Mouse (Mus musculus) liver, embryonic 15.5 days (tissue): ENCODE measurements at regions not wholly inside any gene's neighbourhood (a gene's known extent, or its start where the extent isn't known, plus 50 kb on each side); places are given as distances from the start of the nearest gene placed in this dataset.
"Not testable (repeated sequence)": the region's sequence is repeated elsewhere in the genome, so short reads cannot be mapped to it uniquely, and the experiment has no call there.

Experiments
- ATAC-seq: fragments of 200-750 bp; cut with Nextera tagmentation; 2 replicates; pipeline ENCODE4 v1.8.0; 2017; ENCODE audit warnings: moderate number of reproducible peaks, mild to moderate bottlenecking, moderate library complexity; ENCODE audit not compliant: insufficient read depth
- H3K27ac ChIP-seq: fragments of 300-500 bp; sonication (generic); replicated peaks from 2 replicates; pipeline ENCODE4 v1.5.1; 2015; ENCODE audit warnings: mild to moderate bottlenecking, inconsistent platforms
- H3K27me3 ChIP-seq: fragments of 300-500 bp; sonication (generic); 2 replicates; pipeline ENCODE4 v1.6.1; 2015; ENCODE audit warnings: mild to moderate bottlenecking, inconsistent platforms
- H3K36me3 ChIP-seq: fragments of 300-500 bp; sonication (generic); replicated peaks from 2 replicates; pipeline ENCODE4 v1.6.1; 2015; ENCODE audit warnings: moderate library complexity, mild to moderate bottlenecking, inconsistent platforms
- H3K4me1 ChIP-seq: fragments of 300-500 bp; sonication (generic); replicated peaks from 2 replicates; pipeline ENCODE4 v1.6.1; 2015; ENCODE audit warnings: inconsistent platforms
- H3K4me2 ChIP-seq: fragments of 300-500 bp; sonication (generic); 2 replicates; pipeline ENCODE4 v1.6.1; 2015; ENCODE audit warnings: moderate library complexity, mild to moderate bottlenecking, inconsistent platforms
- H3K4me3 ChIP-seq: fragments of 300-500 bp; sonication (generic); replicated peaks from 2 replicates; pipeline ENCODE4 v1.5.1; 2015; ENCODE audit warnings: mild to moderate bottlenecking, inconsistent platforms
- H3K9ac ChIP-seq: fragments of 300-500 bp; sonication (generic); 2 replicates; pipeline ENCODE4 v1.6.1; 2015; ENCODE audit warnings: moderate library complexity, mild to moderate bottlenecking, inconsistent platforms
- H3K9me3 ChIP-seq: fragments of 300-500 bp; sonication (generic); replicated peaks from 2 replicates; pipeline ENCODE4 v1.6.1; 2016; ENCODE audit warnings: inconsistent platforms
- WGBS: fragments of 180-500 bp; shearing (Covaris S2); methylation state at CpG from one replicate; pipeline ENCODE4 v1.1.7; 2015; ENCODE audit warnings: mixed read lengths; ENCODE audit not compliant: insufficient replicate concordance; 5-methylcytosine and 5-hydroxymethylcytosine counted together

DNA sequence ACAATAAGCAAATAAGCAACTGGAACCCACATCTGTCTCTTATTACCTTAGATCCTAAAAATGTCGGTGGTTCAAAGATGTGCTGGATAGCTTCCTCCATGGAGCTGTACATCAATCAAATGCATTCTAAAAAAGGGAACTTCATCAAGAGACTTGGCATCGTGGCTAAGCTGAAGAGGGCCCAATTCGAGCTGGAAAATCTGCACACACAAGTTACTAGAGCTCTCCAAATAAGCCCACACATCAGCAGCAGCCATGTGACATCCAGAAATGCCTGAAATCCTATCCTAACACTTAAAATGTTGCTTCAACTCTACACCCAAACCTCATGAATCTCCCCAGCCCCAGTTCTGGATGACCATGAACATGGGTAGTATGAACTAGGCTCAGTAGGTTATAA is 729.5 kb upstream of the Pkdcc start:
- Histone ChIP-seq H3K27me3 (no peaks in the 10 kb centered on the region), H3K36me3 (no peaks in the 10 kb centered on the region), H3K9me3 (no peaks in the 10 kb centered on the region), H3K9ac (no peak overlapping the region), H3K4me1 (no peaks in the 10 kb centered on the region), H3K27ac (no peak overlapping the region), H3K4me3 (no peak overlapping the region), H3K4me2 (no peak overlapping the region)
- ATAC-seq: no peak
- 24% methylated on average over 3 of the region's 3 CpGs for WGBS

DNA sequence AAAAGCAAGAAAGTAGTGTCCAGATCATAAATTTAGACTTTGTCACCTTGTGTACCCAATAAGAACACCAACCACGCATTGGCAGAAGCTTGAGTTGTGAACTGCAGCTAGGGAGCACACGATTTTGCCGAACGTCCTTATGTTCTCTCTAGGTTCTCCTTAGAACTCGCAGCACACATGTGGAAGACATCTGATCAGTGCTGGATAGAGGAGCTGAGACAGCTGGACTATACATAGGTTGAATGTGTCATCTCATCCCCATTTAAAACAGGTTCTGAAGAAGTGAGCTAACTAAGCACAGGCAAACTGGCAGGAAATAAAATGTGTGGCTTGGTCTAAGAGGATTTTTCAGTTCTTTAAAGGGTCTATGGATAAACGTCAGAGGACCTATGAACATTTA is 730.5 kb upstream of the Pkdcc start:
- 66% methylated on average over 6 of the region's 6 CpGs for WGBS
- Histone ChIP-seq H3K4me1 (no peaks in the 10 kb centered on the region), H3K9ac (no peak overlapping the region), H3K36me3 (no peaks in the 10 kb centered on the region), H3K9me3 (no peaks in the 10 kb centered on the region), H3K4me3 (no peak overlapping the region), H3K27me3 (no peaks in the 10 kb centered on the region), H3K4me2 (no peak overlapping the region), H3K27ac (no peak overlapping the region)
- no peak for ATAC-seq

DNA sequence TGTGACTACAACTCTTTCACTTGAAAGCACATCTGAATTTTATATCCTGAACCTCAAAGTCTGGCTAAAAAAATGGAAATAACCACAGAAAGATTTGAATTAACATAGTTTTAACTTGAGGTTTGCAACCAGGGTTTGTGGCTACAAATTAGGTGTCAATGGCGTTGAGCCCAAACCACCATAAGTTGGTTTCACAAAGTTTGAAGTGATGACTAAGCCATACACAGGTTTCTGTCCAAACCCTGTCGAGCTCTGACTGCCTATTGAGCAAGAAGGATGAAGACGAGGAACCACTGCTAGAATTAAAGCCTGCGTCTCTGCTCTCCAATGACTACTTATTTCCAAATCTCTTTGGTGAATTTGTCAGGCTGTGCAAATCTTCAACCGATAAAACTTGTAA is 719.8 kb upstream of the Slc8a1 start:
- no peak for ATAC-seq
- 37% methylated on average over 5 of the region's 5 CpGs for WGBS
- Histone ChIP-seq H3K4me3 (no peak overlapping the region), H3K9me3 (no peaks in the 10 kb centered on the region), H3K36me3 (no peaks in the 10 kb centered on the region), H3K4me1 (no peaks in the 10 kb centered on the region), H3K4me2 (no peak overlapping the region), H3K27ac (no peak overlapping the region), H3K27me3 (no peaks in the 10 kb centered on the region), H3K9ac (no peak overlapping the region)

DNA sequence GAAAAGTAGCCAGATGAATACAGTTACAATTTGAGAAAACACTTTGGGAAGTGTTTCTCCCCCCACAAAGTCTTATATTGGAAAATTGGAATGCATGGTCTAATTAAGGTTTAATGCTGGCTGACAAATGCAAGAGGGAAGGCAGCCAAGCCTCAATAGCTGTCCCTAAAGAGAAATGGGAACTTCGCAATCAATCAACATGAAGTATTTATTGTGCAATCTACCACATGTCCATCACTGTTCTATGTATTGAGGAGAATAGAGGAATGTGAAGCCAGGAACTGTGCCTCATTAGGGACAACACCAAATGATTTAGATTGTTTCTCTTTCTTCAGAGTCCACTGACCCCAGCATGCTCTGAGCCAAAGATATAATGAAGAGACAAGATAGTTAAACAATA is 715.7 kb upstream of the Slc8a1 start:
- H3K9ac ChIP-seq: no peak overlapping the region
- no peaks in the 10 kb centered on the region for H3K36me3 ChIP-seq
- H3K27me3 ChIP-seq: no peaks in the 10 kb centered on the region
- H3K4me2 ChIP-seq: no peak overlapping the region
- H3K9me3 ChIP-seq: no peaks in the 10 kb centered on the region
- no peak for ATAC-seq
- no peaks in the 10 kb centered on the region for H3K4me1 ChIP-seq
- WGBS: 35% methylated on average over 1 of the region's 1 CpGs
- no peak overlapping the region for H3K4me3 ChIP-seq
- H3K27ac ChIP-seq: no peak overlapping the region

DNA sequence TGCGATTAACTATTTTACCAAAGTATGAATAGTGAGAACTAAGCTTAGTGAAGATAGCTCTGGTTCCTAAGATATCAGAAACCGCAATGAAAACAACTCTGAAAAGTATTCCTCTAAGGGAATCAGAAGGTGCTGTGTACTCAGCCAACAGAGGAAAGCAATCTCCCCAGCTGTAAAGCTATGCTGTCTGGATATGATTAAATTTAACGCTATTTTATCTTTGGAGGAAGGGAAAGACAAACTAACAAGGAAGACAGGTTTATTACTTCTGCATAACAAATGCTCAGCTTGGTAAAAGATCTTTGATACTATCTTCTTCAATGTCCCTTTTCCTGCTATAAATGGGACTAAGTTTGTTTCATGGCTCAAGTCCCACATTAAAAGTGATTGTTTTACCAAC is 700.9 kb upstream of the Slc8a1 start:
- Histone ChIP-seq H3K27ac (no peak overlapping the region), H3K4me3 (no peak overlapping the region), H3K27me3 (no peaks in the 10 kb centered on the region), H3K4me1 (no peaks in the 10 kb centered on the region), H3K4me2 (no peak overlapping the region), H3K9ac (no peak overlapping the region), H3K9me3 (no peaks in the 10 kb centered on the region), H3K36me3 (no peaks in the 10 kb centered on the region)
- ATAC-seq: no peak
- WGBS: 56% methylated on average over 3 of the region's 3 CpGs

DNA sequence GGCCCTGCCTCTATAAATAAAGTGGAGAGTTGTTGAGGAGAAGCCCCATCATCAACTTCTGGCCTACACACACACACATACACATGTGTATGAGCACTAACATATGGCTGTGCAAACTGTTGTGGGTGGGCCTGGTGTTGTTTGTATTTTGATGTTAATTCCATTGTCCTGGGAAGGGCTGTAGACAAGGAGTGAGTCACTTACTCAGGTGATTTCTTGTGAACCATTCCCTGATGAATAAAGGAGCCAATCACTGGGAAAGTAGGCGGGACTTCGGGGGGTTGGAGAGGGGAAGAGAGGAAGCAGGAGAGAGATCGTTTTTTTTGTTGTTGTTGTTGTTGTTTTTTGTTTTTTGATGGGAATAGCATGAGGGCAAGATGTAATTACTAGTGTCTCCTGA is 699.0 kb upstream of the Slc8a1 start:
- H3K9me3 ChIP-seq: no peaks in the 10 kb centered on the region
- no peak overlapping the region for H3K4me2 ChIP-seq
- no peak overlapping the region for H3K9ac ChIP-seq
- ATAC-seq: no peak
- no peak overlapping the region for H3K27ac ChIP-seq
- no peak overlapping the region for H3K4me3 ChIP-seq
- no peaks in the 10 kb centered on the region for H3K4me1 ChIP-seq
- no peaks in the 10 kb centered on the region for H3K27me3 ChIP-seq
- WGBS: 57% methylated on average over 3 of the region's 3 CpGs
- H3K36me3 ChIP-seq: no peaks in the 10 kb centered on the region

DNA sequence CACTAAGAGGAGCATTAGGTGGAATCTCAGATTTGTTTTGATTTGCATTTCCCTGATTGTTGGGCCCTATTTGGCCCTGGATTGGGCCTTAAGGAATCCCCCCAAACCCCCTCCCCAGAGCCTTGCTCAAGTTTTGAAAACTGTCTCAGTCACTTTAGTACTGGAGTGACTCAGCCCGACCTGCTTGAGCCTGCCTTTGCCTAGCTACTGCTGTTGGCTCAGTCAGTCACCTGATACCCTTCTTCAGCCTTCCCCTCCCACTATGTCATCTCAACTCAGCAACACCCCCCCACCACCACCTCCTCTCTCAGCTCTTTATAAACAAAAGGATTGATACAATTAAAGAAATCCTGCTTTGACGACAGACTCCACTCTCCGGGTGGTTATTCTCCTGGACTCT is 694.5 kb upstream of the Slc8a1 start:
- no peak for ATAC-seq
- no peaks in the 10 kb centered on the region for H3K9me3 ChIP-seq
- H3K4me3 ChIP-seq: no peak overlapping the region
- H3K4me2 ChIP-seq: no peak overlapping the region
- H3K36me3 ChIP-seq: no peaks in the 10 kb centered on the region
- no peak overlapping the region for H3K27ac ChIP-seq
- WGBS: 57% methylated on average over 3 of the region's 3 CpGs
- no peaks in the 10 kb centered on the region for H3K27me3 ChIP-seq
- H3K4me1 ChIP-seq: no peaks in the 10 kb centered on the region
- no peak overlapping the region for H3K9ac ChIP-seq

DNA sequence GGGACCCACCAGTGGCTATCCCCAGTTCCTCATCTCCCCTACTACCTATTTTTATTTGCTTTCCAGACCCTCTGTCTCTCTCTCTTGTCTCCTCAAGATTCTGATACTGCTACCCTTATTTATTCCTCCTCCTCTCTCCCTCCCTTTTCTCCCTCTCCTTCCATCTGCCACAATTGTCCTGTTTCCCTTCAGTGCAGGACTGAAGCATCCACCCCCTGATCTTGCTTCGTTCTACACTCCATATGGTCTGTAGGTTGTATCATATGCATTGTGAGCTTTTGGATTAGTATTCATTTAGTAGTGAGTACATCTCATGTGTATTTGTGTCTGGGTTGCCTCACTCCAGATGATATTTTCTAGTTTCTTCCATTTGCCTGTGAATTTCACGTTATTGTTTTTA is 670.1 kb upstream of the Slc8a1 start:
- no peaks in the 10 kb centered on the region for H3K27me3 ChIP-seq
- 59% methylated on average over 2 of the region's 2 CpGs for WGBS
- H3K9ac ChIP-seq: no peak overlapping the region
- no peak for ATAC-seq
- no peaks in the 10 kb centered on the region for H3K9me3 ChIP-seq
- no peak overlapping the region for H3K4me3 ChIP-seq
- H3K36me3 ChIP-seq: no peaks in the 10 kb centered on the region
- H3K4me1 ChIP-seq: no peaks in the 10 kb centered on the region
- no peak overlapping the region for H3K27ac ChIP-seq
- no peak overlapping the region for H3K4me2 ChIP-seq

DNA sequence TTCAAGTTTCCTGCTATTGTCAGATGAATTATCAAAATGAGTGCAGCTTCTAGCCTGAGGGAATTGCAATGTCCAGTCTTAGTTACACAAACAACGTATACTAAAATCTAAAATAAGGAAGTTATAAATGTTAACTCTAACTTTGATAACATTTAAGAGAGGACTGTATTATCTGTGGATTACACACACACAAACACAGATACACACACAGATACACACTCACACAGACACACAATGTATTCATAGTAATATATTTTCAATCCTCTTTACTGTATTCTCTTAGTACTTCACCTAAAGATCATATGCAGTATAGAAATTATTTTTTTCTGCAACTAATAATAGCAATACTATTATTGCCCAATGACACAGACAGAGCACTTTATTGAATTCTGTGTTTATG is 661.2 kb upstream of the Slc8a1 start:
- 41% methylated on average over 1 of the region's 1 CpGs for WGBS
- H3K4me2 ChIP-seq: no peak overlapping the region
- H3K4me1 ChIP-seq: no peaks in the 10 kb centered on the region
- no peak overlapping the region for H3K27ac ChIP-seq
- no peaks in the 10 kb centered on the region for H3K36me3 ChIP-seq
- no peak overlapping the region for H3K9ac ChIP-seq
- ATAC-seq: no peak
- H3K27me3 ChIP-seq: no peaks in the 10 kb centered on the region
- no peaks in the 10 kb centered on the region for H3K9me3 ChIP-seq
- H3K4me3 ChIP-seq: no peak overlapping the region

DNA sequence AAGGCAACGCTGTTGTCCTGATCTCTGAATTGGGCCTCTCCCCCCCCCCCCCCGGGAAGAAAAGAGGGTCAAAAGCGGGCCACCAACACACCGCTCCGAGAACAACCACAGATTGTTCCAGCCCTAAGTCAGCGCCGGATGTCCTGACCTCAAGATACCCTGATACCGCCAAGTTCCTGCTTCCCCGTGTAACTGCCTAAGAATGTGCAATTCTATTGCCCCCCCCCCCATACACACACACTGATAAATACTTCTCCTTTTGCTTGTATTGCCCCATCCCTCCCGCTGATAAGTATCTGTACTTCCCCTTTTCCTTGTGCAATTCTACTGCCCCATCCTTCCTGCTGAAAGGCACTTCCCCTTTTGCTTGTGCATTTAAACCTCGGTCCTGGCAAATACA is 641.2 kb upstream of the Slc8a1 start:
- not testable (repeated sequence) for H3K4me1 ChIP-seq, H3K27me3 ChIP-seq, H3K4me3 ChIP-seq, ATAC-seq, H3K27ac ChIP-seq, H3K36me3 ChIP-seq, H3K9me3 ChIP-seq, H3K4me2 ChIP-seq, H3K9ac ChIP-seq
- 33% methylated on average over 10 of the region's 11 CpGs for WGBS

DNA sequence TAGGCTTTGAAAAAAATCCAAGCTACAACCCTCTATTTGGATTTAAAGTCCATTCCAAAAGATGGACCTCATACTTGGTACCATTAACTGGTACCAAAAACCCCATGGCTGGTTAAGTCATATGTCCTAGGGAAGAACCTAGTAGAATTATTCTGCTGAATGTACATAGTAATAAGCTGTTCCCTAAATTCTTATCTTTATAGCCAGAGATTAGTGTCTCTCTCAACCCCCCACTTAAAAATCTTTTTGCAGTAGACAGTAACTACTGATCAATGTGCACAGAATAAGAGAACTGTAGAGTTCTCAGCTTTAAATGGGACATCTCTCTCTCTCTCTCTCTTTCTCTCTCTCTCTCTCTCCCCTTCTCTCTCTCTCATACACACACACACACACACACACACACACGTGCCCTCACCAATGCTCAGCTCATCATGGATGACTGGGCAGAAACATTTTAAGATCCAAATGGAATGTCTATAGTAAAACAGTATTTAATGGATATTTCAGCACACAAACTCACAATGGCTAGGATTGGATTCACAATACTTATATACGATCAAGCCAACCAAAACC is 640.2 kb upstream of the Slc8a1 start:
- Histone ChIP-seq H3K36me3 (no peaks in the 10 kb centered on the region), H3K4me2 (no peak overlapping the region), H3K9ac (no peak overlapping the region), H3K27me3 (no peaks in the 10 kb centered on the region), H3K4me3 (no peak overlapping the region), H3K27ac (no peak overlapping the region), H3K9me3 (no peaks in the 10 kb centered on the region), H3K4me1 (no peaks in the 10 kb centered on the region)
- ATAC-seq: no peak
- WGBS: 54% methylated on average over 2 of the region's 2 CpGs

DNA sequence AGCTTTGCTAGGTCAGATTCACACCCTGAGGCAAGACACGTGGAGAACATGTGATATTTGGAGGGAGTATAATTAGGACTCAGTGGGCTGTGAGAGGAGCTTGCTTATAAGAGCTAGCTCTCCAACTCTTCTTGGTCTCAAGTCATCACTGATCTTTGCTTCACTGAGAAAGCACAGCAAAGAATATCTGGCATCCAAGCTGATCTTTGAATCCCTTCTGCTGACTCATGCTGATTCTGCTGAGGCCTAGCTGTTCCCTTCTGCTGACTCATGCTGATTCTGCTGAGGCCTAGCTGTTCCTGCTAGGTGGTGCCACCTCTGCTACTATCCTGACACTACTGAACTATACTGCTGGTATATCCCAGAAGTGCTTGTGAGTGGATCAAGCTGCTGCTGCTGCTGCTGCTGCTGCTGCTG is 639.0 kb upstream of the Slc8a1 start:
- no peak overlapping the region for H3K9ac ChIP-seq
- 55% methylated on average over 1 of the region's 1 CpGs for WGBS
- H3K9me3 ChIP-seq: no peaks in the 10 kb centered on the region
- H3K4me1 ChIP-seq: no peaks in the 10 kb centered on the region
- H3K36me3 ChIP-seq: no peaks in the 10 kb centered on the region
- H3K27me3 ChIP-seq: no peaks in the 10 kb centered on the region
- H3K4me2 ChIP-seq: no peak overlapping the region
- no peak overlapping the region for H3K4me3 ChIP-seq
- peak; percentile 88 for ATAC-seq
- no peak overlapping the region for H3K27ac ChIP-seq
